Mouse (Mus musculus) cortical plate, adult 2 months (tissue): Measurements from ENCODE around the gene Grb14.

Experiments
- CTCF ChIP-seq: fragments of 200-500 bp; IDR thresholded peaks from 2 replicates; pipeline ENCODE4 v1.5.1; 2011; ENCODE audit warnings: mild to moderate bottlenecking, control low read depth, low read length; ENCODE audit not compliant: insufficient read depth; ENCODE audit errors: extremely low read depth
- POLR2A ChIP-seq: fragments of 200-500 bp; IDR thresholded peaks from 2 replicates; pipeline ENCODE4 v1.6.1; 2011; ENCODE audit warnings: mild to moderate bottlenecking, low read length, control low read depth; ENCODE audit not compliant: insufficient read depth; ENCODE audit errors: extremely low read depth

GRCm38 (mm10) chr2:65024887-65025286, at the start of gene Grb14:
- no peak for TF ChIP-seq POLR2A
- no peak for TF ChIP-seq CTCF
